Mouse (Mus musculus) erythroid progenitor cell, adult 5-6 weeks (primary cell): ENCODE measurements around the gene Syce2. TPM values are rescaled to one million over a fixed set of nuclear protein-coding genes. Genes with fewer than 3 reads are reported as not detected.

Experiments
- ATAC-seq: replicated peaks from 2 replicates; pipeline ENCODE4 v1.8.0; 2016; ENCODE audit warnings: moderate number of reproducible peaks, mild to moderate bottlenecking, moderate TSS enrichment, inconsistent platforms; ENCODE audit not compliant: poor library complexity, low FRiP score, severe bottlenecking
- total RNA-seq, 2 experiments: library from RNA; stranded (forward) in 1 of 2; stranded (reverse) in 1 of 2; fragments of 150-400 nt in 1 of 2; fragments of 186-747, 209-891 nt in 1 of 2; gene quantifications; 2 replicates each; pipeline versions ENCODE4 v1.2.3 to v1.2.4; 2015 to 2017; ENCODE audit warnings: low replicate concordance in 2 of 2

Syce2 gene
- total RNA-seq, 2 experiments from 2014 or later: 9.2 to 133 TPM

- ATAC-seq: no peak
These were observed 30.4 kb upstream of the Syce2 start for GRCm38 (mm10) chr8:84841514-84841913.

- ATAC-seq: no peak
These were observed 27.4 kb upstream of the Syce2 start for GRCm38 (mm10) chr8:84844397-84845070.

GRCm38 (mm10) chr8:84845355-84846093 lies 26.4 kb upstream of the Syce2 start:
- no peak for ATAC-seq

- ATAC-seq: peak; percentile 27
These were observed 25.7 kb upstream of the Syce2 start for GRCm38 (mm10) chr8:84846094-84846721.

- ATAC-seq: peak; percentile 94
These were observed 25.0 kb upstream of the Syce2 start, which contains the start of gene Calr for GRCm38 (mm10) chr8:84846722-84847572. TSS of gene Calr (minus strand) at chr8:84846934.

GRCm38 (mm10) chr8:84847684-84848435 lies 24.1 kb upstream of the Syce2 start:
- no peak for ATAC-seq

- peak; percentile 43 for ATAC-seq
These were observed 15.5 kb upstream of the Syce2 start for GRCm38 (mm10) chr8:84856434-84856833.

GRCm38 (mm10) chr8:84856864-84857441 lies 15.0 kb upstream of the Syce2 start, which contains the start of gene Farsa:
TSS of gene Farsa (plus strand) at chr8:84856989.
- peak; percentile 98 for ATAC-seq

GRCm38 (mm10) chr8:84872309-84872965 lies 526 bp downstream of the Syce2 start:
- ATAC-seq: peak; percentile 79

- no peak for ATAC-seq
These were observed 1.1 kb downstream of the Syce2 start for GRCm38 (mm10) chr8:84873016-84873415.

- ATAC-seq: no peak
These were observed 2.4 kb downstream of the Syce2 start for GRCm38 (mm10) chr8:84874339-84874738.

- no peak for ATAC-seq
These were observed 5.6 kb downstream of the Syce2 start for GRCm38 (mm10) chr8:84877297-84878035.

GRCm38 (mm10) chr8:84878915-84879314 lies 7.0 kb downstream of the Syce2 start:
- peak; percentile 74 for ATAC-seq

- no peak for ATAC-seq
These were observed 12.8 kb downstream of the Syce2 start for GRCm38 (mm10) chr8:84884728-84885127.

- ATAC-seq: no peak
These were observed 16.4 kb downstream of the Syce2 start for GRCm38 (mm10) chr8:84888280-84888679.

- ATAC-seq: no peak
These were observed 17.2 kb downstream of the Syce2 start for GRCm38 (mm10) chr8:84889141-84889540.

GRCm38 (mm10) chr8:84892993-84893708 lies 21.2 kb downstream of the Syce2 start:
- ATAC-seq: peak; percentile 59
